Mouse (Mus musculus) midbrain, embryonic 14.5 days (tissue): ENCODE results near the gene Tshz3. TPM values are rescaled to one million over a fixed set of nuclear protein-coding genes. Genes with fewer than 3 reads are reported as not detected.

Experiments used
- ATAC-seq: fragments of 200-750 bp; cut with Nextera tagmentation; 2 replicates; pipeline ENCODE4 v1.8.0; 2017; ENCODE audit warnings: moderate number of reproducible peaks, moderate library complexity; ENCODE audit not compliant: low FRiP score, low TSS enrichment
- DNase-seq: peaks from one replicate; pipeline ENCODE4 v3.0.0-alpha.2; 2015
- H3K27ac ChIP-seq: fragments of 300-500 bp; sonication (generic); replicated peaks from 2 replicates; pipeline ENCODE4 v1.5.1; 2014; ENCODE audit warnings: mild to moderate bottlenecking, low read depth, low read length, moderate library complexity
- H3K27me3 ChIP-seq: fragments of 300-500 bp; sonication (generic); 2 replicates; pipeline ENCODE4 v1.6.1; 2014; ENCODE audit warnings: low read length, control low read depth, mixed read lengths; ENCODE audit not compliant: control insufficient read depth, insufficient read depth
- H3K36me3 ChIP-seq: fragments of 300-500 bp; sonication (generic); 2 replicates; pipeline ENCODE4 v1.6.1; 2014; ENCODE audit warnings: low read length, control low read depth; ENCODE audit not compliant: control insufficient read depth, insufficient read depth
- H3K4me1 ChIP-seq: fragments of 300-500 bp; sonication (generic); 2 replicates; pipeline ENCODE4 v1.6.1; 2014; ENCODE audit warnings: mild to moderate bottlenecking, antibody characterized with exemption, low read length, control low read depth; ENCODE audit not compliant: control insufficient read depth, insufficient read depth
- H3K4me2 ChIP-seq: fragments of 300-500 bp; sonication (generic); 2 replicates; pipeline ENCODE4 v1.6.1; 2014; ENCODE audit warnings: mild to moderate bottlenecking, low read length, moderate library complexity
- H3K4me3 ChIP-seq: fragments of 300-500 bp; sonication (generic); replicated peaks from 2 replicates; pipeline ENCODE4 v1.5.1; 2014; ENCODE audit warnings: low read depth, low read length
- H3K9ac ChIP-seq: fragments of 300-500 bp; sonication (generic); replicated peaks from 2 replicates; pipeline ENCODE4 v1.6.1; 2014; ENCODE audit warnings: mild to moderate bottlenecking, low read length, moderate library complexity
- H3K9me3 ChIP-seq: fragments of 300-500 bp; sonication (generic); 2 replicates; pipeline ENCODE4 v1.6.1; 2016; ENCODE audit warnings: low read length, control low read depth, mixed read lengths; ENCODE audit not compliant: control insufficient read depth
- WGBS: fragments of 180-500 bp; shearing (Covaris S2); extraction: QIAGEN DNeasy Blood & Tissue Kit; methylation state at CpG from one replicate; pipeline ENCODE4 v1.1.7; 2014; 5-methylcytosine and 5-hydroxymethylcytosine counted together
- polyA plus RNA-seq: library from polyadenylated mRNA; unstranded; fragments of >200 nt; fragmentation: Nextera tagmentation; extraction: Ambion mirVana; gene quantifications from 2 replicates; pipeline ENCODE4 v1.2.1, GENCODE M21; 2014

Tshz3 gene
- polyA plus RNA-seq, 1 experiment from 2014 or later: 13.6 TPM

GRCm38 (mm10) chr7:36694642-36695191, 3.2 kb upstream of the Tshz3 start:
- no peak overlapping the region for H3K27ac ChIP-seq
- peaks cover 58% of the 10 kb centered on the region for H3K27me3 ChIP-seq
- H3K4me2 ChIP-seq: peak overlapping the region; percentile 98
- H3K9me3 ChIP-seq: no peaks in the 10 kb centered on the region
- H3K4me3 ChIP-seq: peak overlapping the region; percentile 83
- DNase-seq: no peak
- H3K4me1 ChIP-seq: peaks cover 18% of the 10 kb centered on the region
- WGBS: 7% methylated on average over 7 of the region's 7 CpGs
- ATAC-seq: no peak
- no peak overlapping the region for H3K9ac ChIP-seq
- H3K36me3 ChIP-seq: no peaks in the 10 kb centered on the region

- Histone ChIP-seq H3K9ac (peak overlapping the region; percentile 81; the same call in 1 of the 2 replicates), H3K4me3 (peak overlapping the region; percentile 83), H3K36me3 (no peaks in the 10 kb centered on the region), H3K4me1 (peaks cover 18% of the 10 kb centered on the region), H3K4me2 (peak overlapping the region; percentile 98), H3K27ac (no peak overlapping the region), H3K9me3 (no peaks in the 10 kb centered on the region), H3K27me3 (peaks cover 53% of the 10 kb centered on the region)
- 1% methylated on average over 25 of the region's 25 CpGs for WGBS
- ATAC-seq (no peak), DNase-seq (peak; percentile 44)
Observed at GRCm38 (mm10) chr7:36695276-36695675, 2.6 kb upstream of the Tshz3 start.

- H3K4me3 ChIP-seq: peak overlapping the region; percentile 83
- no peaks in the 10 kb centered on the region for H3K36me3 ChIP-seq
- peak overlapping the region; percentile 98 for H3K4me2 ChIP-seq
- H3K27ac ChIP-seq: no peak overlapping the region
- H3K9me3 ChIP-seq: no peaks in the 10 kb centered on the region
- peaks cover 50% of the 10 kb centered on the region for H3K27me3 ChIP-seq
- under 1% methylated on average over 42 of the region's 42 CpGs for WGBS
- peak overlapping the region; percentile 81 for H3K9ac ChIP-seq
- H3K4me1 ChIP-seq: peaks cover 18% of the 10 kb centered on the region
- no peak for ATAC-seq
- DNase-seq: peak; percentile 56
Observed at GRCm38 (mm10) chr7:36695791-36696241, 2.1 kb upstream of the Tshz3 start.

GRCm38 (mm10) chr7:36696406-36697117, 1.4 kb upstream of the Tshz3 start:
- no peaks in the 10 kb centered on the region for H3K36me3 ChIP-seq
- ATAC-seq (peak; percentile 38), DNase-seq (peak; percentile 91)
- H3K4me2 ChIP-seq: peak overlapping the region; percentile 98
- no peaks in the 10 kb centered on the region for H3K9me3 ChIP-seq
- peak overlapping the region; percentile 81 for H3K9ac ChIP-seq
- peak overlapping the region; percentile 83 for H3K4me3 ChIP-seq
- WGBS: under 1% methylated on average over 62 of the region's 62 CpGs
- peak overlapping the region; percentile 49; the same call in 1 of the 2 replicates for H3K27ac ChIP-seq
- H3K4me1 ChIP-seq: peaks cover 18% of the 10 kb centered on the region
- peaks cover 44% of the 10 kb centered on the region for H3K27me3 ChIP-seq

- no peaks in the 10 kb centered on the region for H3K36me3 ChIP-seq
- peaks cover 18% of the 10 kb centered on the region for H3K4me1 ChIP-seq
- WGBS: under 1% methylated on average over 29 of the region's 62 CpGs
Observed at GRCm38 (mm10) chr7:36697118-36697855, 631 bp upstream of the Tshz3 start.

GRCm38 (mm10) chr7:36698589-36698946, 650 bp downstream of the Tshz3 start:
- DNase-seq (peak; percentile 54), ATAC-seq (peak; percentile 14; the same call in 1 of the 2 replicates)
- Histone ChIP-seq H3K4me1 (peaks cover 18% of the 10 kb centered on the region), H3K4me3 (peak overlapping the region; percentile 83), H3K36me3 (no peaks in the 10 kb centered on the region), H3K9me3 (no peaks in the 10 kb centered on the region), H3K27me3 (peaks cover 25% of the 10 kb centered on the region), H3K4me2 (peak overlapping the region; percentile 98), H3K9ac (peak overlapping the region; percentile 81), H3K27ac (peak overlapping the region; percentile 85)
- 0% methylated on average over 16 of the region's 16 CpGs for WGBS

More at GRCm38 (mm10) chr7:36697118-36697855, 631 bp upstream of the Tshz3 start:
- H3K9ac ChIP-seq: peak overlapping the region; percentile 81
- H3K9me3 ChIP-seq: no peaks in the 10 kb centered on the region
- H3K4me2 ChIP-seq: peak overlapping the region; percentile 98
- peak; percentile 77 for DNase-seq
- peaks cover 38% of the 10 kb centered on the region for H3K27me3 ChIP-seq
- peak; percentile 76 for ATAC-seq
- H3K4me3 ChIP-seq: peak overlapping the region; percentile 83
- peak overlapping the region; percentile 85 for H3K27ac ChIP-seq

- no peak for ATAC-seq
- DNase-seq: peak; percentile 56
- Histone ChIP-seq H3K4me3 (peak overlapping the region; percentile 83), H3K9ac (peak overlapping the region; percentile 81), H3K27ac (0 out of 2 replicates have a peak overlapping the region, but pooled peaks have one; percentile 85), H3K9me3 (no peaks in the 10 kb centered on the region), H3K27me3 (peaks cover 18% of the 10 kb centered on the region; the same call in 1 of the 2 replicates), H3K4me1 (peaks cover 18% of the 10 kb centered on the region), H3K36me3 (no peaks in the 10 kb centered on the region), H3K4me2 (peak overlapping the region; percentile 98)
- 10% methylated on average over 18 of the region's 18 CpGs for WGBS
Observed at GRCm38 (mm10) chr7:36699001-36699987, 1.4 kb downstream of the Tshz3 start.
